Mouse (Mus musculus) kidney, adult 2 months (tissue): ENCODE data around the gene Banp.

ENCODE experiments used
- CTCF ChIP-seq: fragments of 200-500 bp; conservative IDR thresholded peaks from 2 replicates; pipeline ENCODE4 v1.5.1; 2011; ENCODE audit warnings: low read depth, mild to moderate bottlenecking, control low read depth, low read length, moderate library complexity, mixed read lengths; ENCODE audit not compliant: insufficient read depth, insufficient read length
- POLR2A ChIP-seq: fragments of 200-500 bp; IDR thresholded peaks from one replicate; pipeline ENCODE4 v1.6.1; 2011; ENCODE audit warnings: low read depth, low read length, control low read depth

DNA sequence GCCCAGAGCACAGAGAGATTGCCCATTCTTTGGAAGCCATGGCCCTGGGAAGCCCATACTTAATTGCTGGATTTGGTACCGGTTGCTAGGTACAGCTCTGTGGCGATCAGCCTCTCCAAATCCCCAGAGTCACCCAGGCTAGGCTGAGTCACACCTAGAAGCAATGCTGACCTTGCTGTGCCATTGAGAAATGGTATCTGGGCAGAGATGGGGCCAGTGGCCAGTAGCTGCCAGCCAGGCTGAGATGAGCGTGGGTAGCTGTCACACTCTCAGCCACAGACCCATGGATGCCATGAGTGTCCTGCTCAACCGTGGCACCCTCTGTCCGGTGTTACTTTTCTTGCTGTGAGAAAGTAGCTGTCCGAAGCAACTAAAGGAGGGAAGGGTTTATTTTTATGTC is 88.5 kb downstream of the Banp start:
- TF ChIP-seq CTCF (no peak), POLR2A (no peak)
